Mouse (Mus musculus): ENCODE measurements around the gene Tbc1d22b. TPM values are rescaled to one million over a fixed set of nuclear protein-coding genes. Genes with fewer than 3 reads are reported as not detected.

Gene Tbc1d22b
- polyA plus RNA-seq, 1 experiment from 2014 or later, result 10.3 TPM

Small RNA genes within 50 kb of the gene (microRNA-seq; reads per million reads assigned to microRNA genes)
- gene Mir7667, result not detected

Other genes with a start within 250 kb of the Tbc1d22b start
- gene Pi16, start 232.1 kb upstream of the Tbc1d22b start, polyA plus RNA-seq (2015; fragmentation: Nextera tagmentation; extraction: Ambion mirVana), result 1.9 and 2.4 TPM in 2 replicates
- gene Mtch1, start 201.9 kb upstream of the Tbc1d22b start, polyA plus RNA-seq (2015; fragmentation: Nextera tagmentation; extraction: Ambion mirVana), result 276 and 287 TPM in 2 replicates
- gene Fgd2, start 188.9 kb upstream of the Tbc1d22b start, polyA plus RNA-seq (2015; fragmentation: Nextera tagmentation; extraction: Ambion mirVana), result 3.4 and 3.8 TPM in 2 replicates
- 19.3 and 20.0 TPM in 2 replicates for gene Pim1, start 59.0 kb upstream of the Tbc1d22b start, polyA plus RNA-seq (2015; fragmentation: Nextera tagmentation; extraction: Ambion mirVana)
- gene Gm17657, start 147 bp upstream of the Tbc1d22b start, polyA plus RNA-seq (2015; fragmentation: Nextera tagmentation; extraction: Ambion mirVana), result not detected in 2 replicates
- 0.59 and 0.89 TPM in 2 replicates for gene Tmem217, start 2.6 kb downstream of the Tbc1d22b start, polyA plus RNA-seq (2015; fragmentation: Nextera tagmentation; extraction: Ambion mirVana)
- 47.7 and 54.1 TPM in 2 replicates for gene Rnf8, start 65.0 kb downstream of the Tbc1d22b start, polyA plus RNA-seq (2015; fragmentation: Nextera tagmentation; extraction: Ambion mirVana)
- gene Gm28043, start 65.1 kb downstream of the Tbc1d22b start, polyA plus RNA-seq (2015; fragmentation: Nextera tagmentation; extraction: Ambion mirVana), result 1.5 and 1.6 TPM in 2 replicates
- gene Cmtr1, start 110.8 kb downstream of the Tbc1d22b start, polyA plus RNA-seq (2015; fragmentation: Nextera tagmentation; extraction: Ambion mirVana), result 87.9 and 91.2 TPM in 2 replicates
- 14.4 and 14.6 TPM in 2 replicates for gene Ccdc167, start 167.3 kb downstream of the Tbc1d22b start, polyA plus RNA-seq (2015; fragmentation: Nextera tagmentation; extraction: Ambion mirVana)